Mouse (Mus musculus) kidney, postnatal 0 days (tissue): ENCODE measurements around the gene Mnat1. TPM values are rescaled to one million over a fixed set of nuclear protein-coding genes. Genes with fewer than 3 reads are reported as not detected.
A peak's percentile ranks its signal among the peaks of the same experiment; 100 is the strongest.

Source experiments
- ATAC-seq: fragments of 200-750 bp; cut with Nextera tagmentation; replicated peaks from 2 replicates; pipeline ENCODE4 v1.8.0; 2017; ENCODE audit warnings: low read depth, moderate number of reproducible peaks, moderate TSS enrichment, moderate library complexity; ENCODE audit not compliant: low FRiP score
- DNase-seq: peaks from one replicate; pipeline ENCODE4 v3.0.0-alpha.2; 2016; ENCODE audit warnings: low spot score
- H3K27ac ChIP-seq: fragments of 300-500 bp; sonication (generic); 2 replicates; pipeline ENCODE4 v1.5.1; 2014; ENCODE audit warnings: mild to moderate bottlenecking
- H3K27me3 ChIP-seq: fragments of 300-500 bp; sonication (generic); 2 replicates; pipeline ENCODE4 v1.6.1; 2014; ENCODE audit warnings: low read length, mixed read lengths; ENCODE audit not compliant: insufficient read depth
- H3K36me3 ChIP-seq: fragments of 300-500 bp; sonication (generic); 2 replicates; pipeline ENCODE4 v1.6.1; 2014; ENCODE audit warnings: low read length, mixed read lengths; ENCODE audit not compliant: insufficient read depth
- H3K4me1 ChIP-seq: fragments of 300-500 bp; sonication (generic); replicated peaks from 2 replicates; pipeline ENCODE4 v1.6.1; 2014; ENCODE audit warnings: antibody characterized with exemption, low read length, mixed read lengths; ENCODE audit not compliant: insufficient read depth
- H3K4me2 ChIP-seq: fragments of 300-500 bp; sonication (generic); 2 replicates; pipeline ENCODE4 v1.6.1; 2014; ENCODE audit warnings: mild to moderate bottlenecking, low read length, moderate library complexity, mixed read lengths
- H3K4me3 ChIP-seq: fragments of 300-500 bp; sonication (generic); replicated peaks from 2 replicates; pipeline ENCODE4 v1.5.1; 2014; ENCODE audit warnings: low read depth, low read length
- H3K9ac ChIP-seq: fragments of 300-500 bp; sonication (generic); 2 replicates; pipeline ENCODE4 v1.6.1; 2014; ENCODE audit warnings: low read depth, low read length
- H3K9me3 ChIP-seq: fragments of 300-500 bp; sonication (generic); replicated peaks from 2 replicates; pipeline ENCODE4 v1.6.1; 2016; ENCODE audit warnings: low read length, inconsistent platforms, mixed read lengths
- CTCF ChIP-seq: IDR thresholded peaks from 2 replicates; pipeline ENCODE4 v1.5.1; 2016; ENCODE audit warnings: antibody characterized with exemption, low read depth, mild to moderate bottlenecking, moderate library complexity
- WGBS: fragments of 180-500 bp; shearing (Covaris S2); extraction: QIAGEN DNeasy Blood & Tissue Kit; methylation state at CpG from one replicate; pipeline ENCODE4 v1.1.7; 2014; 5-methylcytosine and 5-hydroxymethylcytosine counted together
- polyA plus RNA-seq: library from polyadenylated mRNA; unstranded; fragments of >200 nt; fragmentation: Nextera tagmentation; extraction: Ambion mirVana; gene quantifications from 2 replicates; pipeline ENCODE4 v1.2.1, GENCODE M21; 2015

Mnat1 gene
- polyA plus RNA-seq, 1 experiment from 2014 or later, result 38.0 TPM

- no peaks in the 10 kb centered on the region for H3K9me3 ChIP-seq
- no peaks in the 10 kb centered on the region for H3K4me1 ChIP-seq
- H3K36me3 ChIP-seq, result peaks cover 12% of the 10 kb centered on the region
- no peak overlapping the region for H3K27ac ChIP-seq
- TF ChIP-seq CTCF, result no peak
- no peak overlapping the region for H3K4me3 ChIP-seq
- DNase-seq (no peak), ATAC-seq (no peak)
- H3K9ac ChIP-seq, result no peak overlapping the region
- H3K4me2 ChIP-seq, result no peak overlapping the region
- no peaks in the 10 kb centered on the region for H3K27me3 ChIP-seq
These were observed 171.4 kb downstream of the Mnat1 start for GRCm38 (mm10) chr12:73294884-73295283.

DNA sequence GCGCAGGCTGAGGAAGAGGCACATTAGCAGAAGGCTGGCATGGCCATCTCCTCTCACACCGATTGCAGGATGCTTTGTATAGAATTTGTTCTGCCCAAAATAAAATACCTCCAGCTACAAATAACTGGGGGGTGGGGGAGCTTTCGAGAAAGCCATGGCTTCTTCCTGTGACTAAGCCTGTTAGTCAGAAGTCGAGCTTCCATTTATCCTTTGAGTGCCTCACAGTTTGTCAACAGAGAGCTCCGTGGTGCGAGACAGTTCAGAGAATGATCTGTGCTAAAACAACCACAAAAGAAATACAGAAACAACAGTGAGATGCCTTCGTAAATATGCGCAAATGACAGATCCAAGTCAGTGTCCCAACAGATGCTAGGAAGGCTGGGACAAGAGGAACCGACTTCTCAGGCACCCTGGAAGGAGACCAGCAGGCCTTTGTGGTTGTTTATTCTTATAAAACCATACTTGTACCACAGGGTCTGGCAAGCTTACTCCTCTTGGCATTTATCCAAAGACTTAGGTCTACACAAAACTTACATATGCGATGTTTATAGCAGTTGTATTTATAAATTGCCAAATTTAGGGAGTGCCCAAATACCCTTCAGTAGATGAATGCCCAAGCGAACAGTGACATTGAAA, 172.1 kb downstream of the Mnat1 start:
- DNase-seq (no peak), ATAC-seq (no peak)
- WGBS, result 88% methylated on average over 11 of the region's 11 CpGs
- Histone ChIP-seq H3K36me3 (peaks cover 12% of the 10 kb centered on the region), H3K4me3 (no peak overlapping the region), H3K4me2 (no peak overlapping the region), H3K27ac (no peak overlapping the region), H3K9ac (no peak overlapping the region), H3K9me3 (no peaks in the 10 kb centered on the region), H3K27me3 (no peaks in the 10 kb centered on the region), H3K4me1 (no peaks in the 10 kb centered on the region)
- TF ChIP-seq CTCF, result no peak

- H3K27ac ChIP-seq, result no peak overlapping the region
- H3K4me3 ChIP-seq, result no peak overlapping the region
- TF ChIP-seq CTCF, result no peak
- H3K9me3 ChIP-seq, result no peaks in the 10 kb centered on the region
- ATAC-seq (no peak), DNase-seq (no peak)
- 96% methylated on average over 5 of the region's 5 CpGs for WGBS
- no peaks in the 10 kb centered on the region for H3K27me3 ChIP-seq
- no peak overlapping the region for H3K4me2 ChIP-seq
- no peak overlapping the region for H3K9ac ChIP-seq
- peaks cover 7% of the 10 kb centered on the region; the same call in 1 of the 2 replicates for H3K36me3 ChIP-seq
- no peaks in the 10 kb centered on the region for H3K4me1 ChIP-seq
These were observed 175.1 kb downstream of the Mnat1 start for GRCm38 (mm10) chr12:73298621-73299020.

DNA sequence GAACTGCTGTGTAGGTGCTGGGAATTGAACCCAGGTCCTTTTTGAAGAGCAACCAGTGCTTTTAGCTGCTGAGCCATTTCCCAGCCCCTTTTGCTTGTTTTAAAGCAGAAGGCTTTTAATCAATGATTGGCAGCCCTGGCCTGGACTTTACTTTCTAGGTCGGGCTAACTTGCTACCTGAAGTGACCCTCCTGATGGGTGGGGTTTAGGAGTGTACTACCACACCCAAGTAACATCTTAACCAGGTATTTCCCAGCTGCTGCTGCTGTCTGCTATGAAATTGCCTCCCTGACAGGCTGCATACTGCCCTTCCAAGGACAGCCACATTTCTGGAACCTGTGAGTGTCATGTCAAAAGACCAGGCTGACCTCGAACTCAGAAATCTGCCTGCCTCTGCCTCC, 177.0 kb downstream of the Mnat1 start:
- H3K27me3 ChIP-seq, result no peaks in the 10 kb centered on the region

GRCm38 (mm10) chr12:73304636-73305035, 181.1 kb downstream of the Mnat1 start:
- no peak overlapping the region for H3K4me3 ChIP-seq
- H3K9me3 ChIP-seq, result no peaks in the 10 kb centered on the region
- no peak for TF ChIP-seq CTCF
- H3K36me3 ChIP-seq, result peaks cover 4% of the 10 kb centered on the region; the same call in 1 of the 2 replicates
- peak; percentile 74 for DNase-seq
- ATAC-seq, result no peak
- no peaks in the 10 kb centered on the region for H3K4me1 ChIP-seq
- 56% methylated on average over 4 of the region's 4 CpGs for WGBS
- no peak overlapping the region for H3K9ac ChIP-seq
- H3K27ac ChIP-seq, result no peak overlapping the region
- H3K27me3 ChIP-seq, result no peaks in the 10 kb centered on the region
- H3K4me2 ChIP-seq, result no peak overlapping the region

More for the DNA sequence above, 177.0 kb downstream of the Mnat1 start:
- H3K36me3 ChIP-seq, result peaks cover 10% of the 10 kb centered on the region; the same call in 1 of the 2 replicates
- H3K4me3 ChIP-seq, result no peak overlapping the region
- no peak overlapping the region for H3K4me2 ChIP-seq
- no peak overlapping the region for H3K27ac ChIP-seq
- no peak for ATAC-seq
- no peaks in the 10 kb centered on the region for H3K9me3 ChIP-seq
- no peak for TF ChIP-seq CTCF
- WGBS, result 75% methylated on average over 2 of the region's 2 CpGs
- DNase-seq, result no peak
- H3K4me1 ChIP-seq, result no peaks in the 10 kb centered on the region
- no peak overlapping the region for H3K9ac ChIP-seq

DNA sequence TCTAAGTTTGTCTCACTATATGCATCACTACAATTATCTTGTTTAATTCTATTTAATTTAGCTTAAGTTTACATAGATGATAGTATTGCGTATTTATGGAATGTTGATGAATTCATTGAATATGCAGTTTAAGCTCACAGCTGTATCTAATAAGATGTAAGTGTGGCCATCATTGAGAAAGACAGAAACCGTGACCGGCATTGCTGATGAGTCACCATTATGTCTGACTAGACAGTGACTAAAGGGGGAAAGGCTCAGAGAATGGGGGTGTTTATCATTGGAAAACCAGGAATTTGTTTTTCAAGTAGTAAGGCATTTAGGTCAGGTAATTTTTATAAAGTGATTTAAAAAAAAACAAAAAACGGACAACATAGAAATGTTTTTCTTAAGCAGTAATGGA, 184.2 kb downstream of the Mnat1 start:
- Histone ChIP-seq H3K27ac (no peak overlapping the region), H3K4me1 (no peaks in the 10 kb centered on the region), H3K27me3 (no peaks in the 10 kb centered on the region), H3K4me2 (no peak overlapping the region), H3K9me3 (no peaks in the 10 kb centered on the region), H3K4me3 (no peak overlapping the region), H3K36me3 (peaks cover 4% of the 10 kb centered on the region; the same call in 1 of the 2 replicates), H3K9ac (no peak overlapping the region)
- DNase-seq (no peak), ATAC-seq (no peak)
- 91% methylated on average over 4 of the region's 4 CpGs for WGBS
- no peak for TF ChIP-seq CTCF

DNA sequence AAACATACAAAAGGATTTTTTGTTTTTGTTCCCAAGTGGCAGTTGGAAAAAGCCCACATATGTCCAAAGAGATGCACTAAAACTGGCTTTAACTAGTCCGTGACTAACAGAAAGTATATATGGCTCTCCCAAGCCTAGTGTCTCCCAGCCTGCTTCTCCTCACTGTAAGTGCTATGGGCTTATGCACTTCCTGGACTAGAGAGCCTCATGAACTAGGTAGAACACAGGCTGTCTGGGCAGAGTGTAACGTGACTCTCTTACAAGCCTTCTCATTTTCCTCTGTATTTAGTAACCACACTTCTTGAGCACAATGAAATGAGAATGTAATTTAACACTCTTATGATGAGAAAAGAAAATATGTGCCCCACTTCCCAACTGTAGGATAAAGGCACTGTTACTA, 185.2 kb downstream of the Mnat1 start:
- H3K36me3 ChIP-seq, result peaks cover 3% of the 10 kb centered on the region; the same call in 1 of the 2 replicates
- TF ChIP-seq CTCF, result no peak
- no peak overlapping the region for H3K4me2 ChIP-seq
- H3K27ac ChIP-seq, result no peak overlapping the region
- H3K4me3 ChIP-seq, result no peak overlapping the region
- H3K9me3 ChIP-seq, result no peaks in the 10 kb centered on the region
- DNase-seq, result no peak
- H3K4me1 ChIP-seq, result no peaks in the 10 kb centered on the region
- 67% methylated on average over 2 of the region's 2 CpGs for WGBS
- no peaks in the 10 kb centered on the region for H3K27me3 ChIP-seq
- H3K9ac ChIP-seq, result no peak overlapping the region
- ATAC-seq, result no peak
